Mouse (Mus musculus) lung, postnatal 0 days (tissue): ENCODE data around the gene St7l. TPM values are rescaled to one million over a fixed set of nuclear protein-coding genes. Genes with fewer than 3 reads are reported as not detected.

Experiments
- ATAC-seq: fragments of 200-750 bp; cut with Nextera tagmentation; 2 replicates; pipeline ENCODE4 v1.8.0; 2017; ENCODE audit warnings: moderate library complexity
- DNase-seq: peaks from one replicate; pipeline ENCODE4 v3.0.0-alpha.2; 2016; ENCODE audit warnings: low spot score
- H3K27ac ChIP-seq: fragments of 300-500 bp; sonication (generic); 2 replicates; pipeline ENCODE4 v1.5.1; 2014; ENCODE audit warnings: antibody characterized with exemption, mild to moderate bottlenecking, low read length, mixed read lengths
- H3K27me3 ChIP-seq: fragments of 300-500 bp; sonication (generic); replicated peaks from 2 replicates; pipeline ENCODE4 v1.6.1; 2014; ENCODE audit warnings: low read length, mixed read lengths; ENCODE audit not compliant: insufficient read depth
- H3K36me3 ChIP-seq: fragments of 300-500 bp; sonication (generic); 2 replicates; pipeline ENCODE4 v1.6.1; 2014; ENCODE audit warnings: low read length, mixed read lengths; ENCODE audit not compliant: insufficient read depth
- H3K4me1 ChIP-seq: fragments of 300-500 bp; sonication (generic); 2 replicates; pipeline ENCODE4 v1.6.1; 2014; ENCODE audit warnings: antibody characterized with exemption, low read depth, low read length, mixed read lengths; ENCODE audit not compliant: insufficient read depth
- H3K4me2 ChIP-seq: fragments of 300-500 bp; sonication (generic); replicated peaks from 2 replicates; pipeline ENCODE4 v1.6.1; 2014; ENCODE audit warnings: low read depth, mild to moderate bottlenecking, low read length, moderate library complexity, mixed read lengths
- H3K4me3 ChIP-seq: fragments of 300-500 bp; sonication (generic); 2 replicates; pipeline ENCODE4 v1.5.1; 2014; ENCODE audit warnings: low read depth, low read length
- H3K9ac ChIP-seq: fragments of 300-500 bp; sonication (generic); replicated peaks from 2 replicates; pipeline ENCODE4 v1.6.1; 2014; ENCODE audit warnings: low read depth, mild to moderate bottlenecking
- H3K9me3 ChIP-seq: fragments of 300-500 bp; sonication (generic); 2 replicates; pipeline ENCODE4 v1.6.1; 2016; ENCODE audit warnings: low read length, mixed read lengths
- CTCF ChIP-seq: IDR thresholded peaks from 2 replicates; pipeline ENCODE4 v1.5.1; 2016; ENCODE audit warnings: antibody characterized with exemption, mild to moderate bottlenecking
- EP300 ChIP-seq: IDR thresholded peaks from 2 replicates; pipeline ENCODE4 v1.6.1; 2016; ENCODE audit warnings: antibody characterized with exemption, mild to moderate bottlenecking, control low read depth
- WGBS: fragments of 180-500 bp; shearing (Covaris S2); extraction: QIAGEN DNeasy Blood & Tissue Kit; methylation state at CpG from one replicate; pipeline ENCODE4 v1.1.7; 2014; 5-methylcytosine and 5-hydroxymethylcytosine counted together
- polyA plus RNA-seq: library from polyadenylated mRNA; unstranded; fragments of >200 nt; fragmentation: Nextera tagmentation; extraction: Ambion mirVana; gene quantifications from 2 replicates; pipeline ENCODE4 v1.2.1, GENCODE M21; 2015

Gene St7l
- polyA plus RNA-seq, 1 experiment from 2014 or later: 28.4 TPM

- DNase-seq: no peak
- Histone ChIP-seq H3K9me3 (no peaks in the 10 kb centered on the region), H3K4me1 (no peaks in the 10 kb centered on the region), H3K4me2 (no peak overlapping the region), H3K4me3 (no peak overlapping the region), H3K27me3 (no peaks in the 10 kb centered on the region), H3K9ac (no peak overlapping the region), H3K27ac (no peak overlapping the region), H3K36me3 (0 out of 2 replicates have a peak, but pooled peaks cover 6% of the 10 kb centered on the region)
- 74% methylated on average over 4 of the region's 4 CpGs for WGBS
- TF ChIP-seq EP300 (no peak), CTCF (no peak)
- ATAC-seq: no peak
These were observed 17.2 kb upstream of the St7l start for GRCm38 (mm10) chr3:104846601-104847000.

GRCm38 (mm10) chr3:104854465-104854864 is 9.3 kb upstream of the St7l start:
- WGBS: 88% methylated on average over 1 of the region's 1 CpGs
- TF ChIP-seq CTCF (no peak), EP300 (no peak)

DNA sequence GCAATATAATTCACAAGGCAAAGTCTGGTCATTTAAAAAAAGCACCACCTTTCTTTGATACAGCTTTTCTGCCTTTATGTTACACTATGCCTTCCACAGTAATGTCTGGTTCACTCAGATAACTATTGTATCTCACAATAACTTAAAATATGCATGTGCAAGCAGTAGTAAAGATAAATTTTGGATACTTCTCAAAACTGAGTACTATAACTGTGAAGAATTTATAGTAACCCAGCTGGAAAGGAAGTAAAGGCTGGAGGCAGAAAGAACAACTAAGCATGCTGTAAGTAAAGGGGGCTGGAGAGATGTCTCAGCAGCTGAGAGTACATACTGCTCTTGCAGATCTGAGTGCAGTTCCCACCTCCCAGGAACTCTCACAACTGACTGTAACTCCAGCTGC is 8.9 kb upstream of the St7l start:
- H3K4me1 ChIP-seq: no peaks in the 10 kb centered on the region
- DNase-seq: no peak
- H3K4me2 ChIP-seq: no peak overlapping the region
- H3K36me3 ChIP-seq: no peaks in the 10 kb centered on the region
- no peaks in the 10 kb centered on the region for H3K27me3 ChIP-seq
- no peak for ATAC-seq
- no peak overlapping the region for H3K9ac ChIP-seq
- H3K4me3 ChIP-seq: no peak overlapping the region
- H3K27ac ChIP-seq: no peak overlapping the region
- TF ChIP-seq EP300 (no peak), CTCF (no peak)
- no peaks in the 10 kb centered on the region for H3K9me3 ChIP-seq

More at GRCm38 (mm10) chr3:104854465-104854864, 9.3 kb upstream of the St7l start:
- H3K4me2 ChIP-seq: no peak overlapping the region
- H3K27me3 ChIP-seq: no peaks in the 10 kb centered on the region
- DNase-seq (no peak), ATAC-seq (no peak)
- no peak overlapping the region for H3K9ac ChIP-seq
- H3K36me3 ChIP-seq: no peaks in the 10 kb centered on the region
- no peak overlapping the region for H3K27ac ChIP-seq
- H3K4me3 ChIP-seq: no peak overlapping the region
- H3K9me3 ChIP-seq: no peaks in the 10 kb centered on the region
- H3K4me1 ChIP-seq: no peaks in the 10 kb centered on the region

GRCm38 (mm10) chr3:104856106-104856505 is 7.7 kb upstream of the St7l start:
- Histone ChIP-seq H3K27ac (no peak overlapping the region), H3K9me3 (no peaks in the 10 kb centered on the region), H3K4me1 (no peaks in the 10 kb centered on the region), H3K9ac (no peak overlapping the region), H3K4me2 (no peak overlapping the region), H3K36me3 (no peaks in the 10 kb centered on the region), H3K27me3 (no peaks in the 10 kb centered on the region), H3K4me3 (no peak overlapping the region)
- TF ChIP-seq EP300 (no peak), CTCF (no peak)
- WGBS: 50% methylated on average over 1 of the region's 1 CpGs
- ATAC-seq: no peak
- no peak for DNase-seq

GRCm38 (mm10) chr3:104858560-104858959 is 5.2 kb upstream of the St7l start:
- Histone ChIP-seq H3K9ac (no peak overlapping the region), H3K36me3 (no peaks in the 10 kb centered on the region), H3K27me3 (no peaks in the 10 kb centered on the region), H3K9me3 (no peaks in the 10 kb centered on the region), H3K4me1 (peaks cover 3% of the 10 kb centered on the region; the same call in 1 of the 2 replicates), H3K4me3 (no peak overlapping the region), H3K27ac (no peak overlapping the region), H3K4me2 (no peak overlapping the region)
- no peak for ATAC-seq
- no peak for DNase-seq
- 94% methylated on average over 1 of the region's 1 CpGs for WGBS
- TF ChIP-seq EP300: no peak
- no peak for TF ChIP-seq CTCF

DNA sequence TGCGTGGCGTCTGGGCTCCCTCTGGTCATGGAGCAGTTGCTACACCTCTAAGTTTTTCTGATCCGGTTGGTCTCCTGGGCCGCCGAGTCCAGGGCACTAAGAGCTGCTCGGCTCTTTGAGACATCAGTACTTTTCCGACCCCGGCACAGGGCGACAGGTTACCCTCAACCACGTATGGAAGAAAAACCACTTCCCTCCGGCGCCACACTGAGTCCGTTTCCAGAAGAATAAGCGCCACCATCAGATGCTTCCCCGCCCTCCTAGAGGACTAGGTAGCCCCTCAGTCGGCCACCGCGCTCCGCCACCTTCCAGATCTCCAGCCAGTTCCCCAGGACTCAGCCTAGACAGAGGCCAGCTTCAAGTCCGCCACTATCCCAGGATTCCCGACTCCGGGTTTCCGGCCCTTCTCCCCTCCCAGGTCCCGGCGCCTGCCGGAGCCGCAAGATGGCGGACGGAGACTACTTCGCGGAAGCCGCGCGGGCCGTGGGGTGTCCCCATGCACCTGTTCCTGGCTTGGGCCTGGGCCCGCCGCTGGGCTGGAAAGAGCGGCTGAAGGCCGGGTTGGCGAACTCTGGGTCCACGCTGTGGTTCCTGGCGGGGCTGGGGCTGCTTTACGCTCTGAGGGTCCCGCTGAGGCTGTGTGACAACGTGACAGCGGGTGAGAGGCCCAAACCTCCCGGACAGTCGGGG is 991 bp downstream of the St7l start:
- ATAC-seq (peak; percentile 91), DNase-seq (peak; percentile 94)
- no peaks in the 10 kb centered on the region for H3K27me3 ChIP-seq
- peak overlapping the region; percentile 99 for H3K27ac ChIP-seq
- H3K4me1 ChIP-seq: peaks cover 12% of the 10 kb centered on the region; the same call in 1 of the 2 replicates
- H3K9me3 ChIP-seq: no peaks in the 10 kb centered on the region
- H3K36me3 ChIP-seq: no peaks in the 10 kb centered on the region
- under 1% methylated on average over 48 of the region's 48 CpGs for whole genome bisulfite sequencing
- TF ChIP-seq EP300: no peak; the same call in 1 of the 2 replicates
- TF ChIP-seq CTCF: peak; percentile 26
- H3K4me3 ChIP-seq: peak overlapping the region; percentile 97
- H3K4me2 ChIP-seq: peak overlapping the region; percentile 70
- peak overlapping the region; percentile 97 for H3K9ac ChIP-seq
